Mouse (Mus musculus) ZHBTc4 (cell line): ENCODE data around the gene Zmynd12.

Experiments used
- DNase-seq: peaks from one replicate; pipeline ENCODE4 v3.0.0-alpha.2; 2011; ENCODE audit warnings: low read depth, low spot score

Zmynd12 gene

DNA sequence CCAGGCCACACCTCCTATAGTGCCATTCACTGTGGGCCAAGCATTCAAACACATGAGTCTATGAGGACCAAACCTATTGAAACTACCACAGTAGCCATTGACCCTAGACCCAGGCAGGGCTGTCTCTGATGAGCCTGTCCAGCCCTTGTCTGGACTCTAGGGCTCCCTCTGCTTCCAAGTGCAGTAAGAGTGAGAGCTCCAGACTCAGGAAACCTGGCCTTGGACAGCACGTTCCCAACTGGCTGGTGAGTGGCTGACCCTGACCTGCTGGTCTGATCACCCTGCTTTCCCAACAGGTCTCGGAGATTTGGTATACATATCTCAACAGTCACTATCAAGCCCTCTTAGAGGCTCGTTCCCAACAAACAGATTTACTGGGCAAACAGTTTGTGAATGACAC, 25.2 kb downstream of the Zmynd12 start:
- DNase-seq: no peak

- DNase-seq: no peak
Measured at GRCm38 (mm10) chr4:119450436-119450835, 27.8 kb downstream of the Zmynd12 start.

DNA sequence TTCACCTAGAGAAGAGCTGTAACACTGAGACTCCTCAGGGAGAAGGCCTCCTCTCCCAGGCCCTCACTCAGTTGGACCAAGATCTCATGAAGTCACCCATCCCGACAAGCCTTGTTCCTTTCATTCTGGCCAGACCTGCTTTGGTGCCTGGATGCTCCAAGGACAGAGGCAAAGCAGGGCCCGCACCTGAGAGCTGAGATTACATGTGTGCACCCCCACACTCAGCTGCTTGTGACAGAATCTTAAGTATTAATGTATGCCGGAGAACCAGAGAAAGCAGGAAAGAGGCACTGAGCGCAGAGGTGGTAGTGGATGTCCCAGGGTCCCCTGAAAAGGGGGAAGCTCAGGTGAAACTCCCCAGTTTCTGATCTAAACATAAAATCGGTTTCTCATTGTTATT, 30.5 kb downstream of the Zmynd12 start:
- DNase-seq: no peak

DNA sequence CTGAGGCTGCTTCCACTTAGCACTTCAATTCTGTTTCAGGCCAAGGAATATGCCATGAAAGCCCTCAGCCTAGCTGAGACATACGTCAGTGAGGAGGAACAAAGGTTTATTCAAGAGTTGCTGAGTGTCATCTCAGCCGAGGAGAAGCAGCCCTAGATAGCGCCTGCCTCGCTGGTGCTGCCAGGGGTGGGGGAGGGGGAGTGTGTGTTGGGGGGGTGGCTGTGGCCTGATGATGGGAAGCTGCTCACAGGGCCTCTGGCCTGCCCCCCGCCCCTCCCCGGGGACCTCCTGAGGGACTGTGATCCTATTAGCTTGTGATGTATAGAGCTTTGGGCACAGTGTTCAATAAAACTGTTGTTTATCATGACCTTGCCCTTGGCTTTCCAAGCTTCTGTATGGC, 30.9 kb downstream of the Zmynd12 start:
- peak; percentile 30 for DNase-seq

- peak; percentile 70 for DNase-seq
Measured at GRCm38 (mm10) chr4:119460296-119460695, 37.7 kb downstream of the Zmynd12 start.

GRCm38 (mm10) chr4:119460728-119461141, 38.1 kb downstream of the Zmynd12 start:
- no peak for DNase-seq

- DNase-seq: no peak
Measured at GRCm38 (mm10) chr4:119462457-119462856, 39.8 kb downstream of the Zmynd12 start.

- peak; percentile 55 for DNase-seq
Measured at GRCm38 (mm10) chr4:119462858-119463755, 40.5 kb downstream of the Zmynd12 start.

- no peak for DNase-seq
Measured at GRCm38 (mm10) chr4:119463756-119464419, 41.3 kb downstream of the Zmynd12 start.

- no peak for DNase-seq
Measured at GRCm38 (mm10) chr4:119465841-119466240, 43.2 kb downstream of the Zmynd12 start.

DNA sequence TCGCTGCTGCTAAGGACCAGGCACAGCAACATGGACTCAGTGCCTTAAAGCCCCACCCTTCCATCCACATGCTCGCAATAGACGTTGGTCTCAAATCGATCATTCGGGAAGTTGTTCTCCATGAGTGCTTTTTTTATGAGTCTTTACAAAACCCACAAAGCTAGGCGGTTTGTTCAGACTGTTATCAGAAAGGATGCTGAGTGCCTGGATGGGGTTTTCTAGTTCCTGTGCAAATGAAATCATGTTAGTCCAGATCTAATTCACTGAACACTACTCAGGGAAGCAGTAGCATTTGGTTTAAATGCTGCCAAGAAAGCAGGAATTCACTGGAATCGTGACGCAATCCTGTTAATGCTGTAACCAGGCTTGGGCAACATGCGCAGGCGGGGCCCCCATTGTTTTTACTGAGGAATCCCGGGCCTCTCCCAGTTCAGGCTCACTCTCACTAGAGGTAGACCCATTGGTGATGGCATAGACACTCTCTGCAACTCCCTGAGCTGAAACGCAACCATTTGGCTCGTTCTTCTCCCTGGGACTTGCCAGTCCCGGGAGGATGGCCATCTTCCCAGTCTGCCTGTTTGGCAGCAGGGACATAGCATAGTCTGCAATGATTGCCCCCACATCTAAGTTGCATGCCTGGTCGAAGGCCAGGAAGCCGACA, 45.2 kb downstream of the Zmynd12 start:
- DNase-seq: peak; percentile 46

GRCm38 (mm10) chr4:119472545-119472944, 49.9 kb downstream of the Zmynd12 start:
- DNase-seq: no peak

DNA sequence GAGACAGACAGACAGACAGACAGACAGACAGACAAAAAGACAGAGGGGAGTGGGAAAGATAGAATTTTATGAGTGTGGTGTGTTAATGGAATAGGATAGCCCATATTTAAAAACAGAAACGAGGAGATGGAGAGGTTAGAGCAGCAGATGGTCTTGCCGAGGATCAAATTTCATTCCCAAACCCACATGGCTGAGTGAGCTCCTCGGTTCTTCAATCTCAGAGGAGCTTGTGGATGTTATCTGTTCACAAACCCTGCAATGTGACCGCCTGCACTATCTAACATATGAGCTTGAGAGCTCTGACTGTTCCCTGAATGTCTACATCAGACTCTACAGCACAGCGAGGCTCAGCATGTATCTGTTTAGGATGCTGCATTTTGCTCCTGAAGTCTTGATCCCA, 50.5 kb downstream of the Zmynd12 start:
- no peak for DNase-seq

DNA sequence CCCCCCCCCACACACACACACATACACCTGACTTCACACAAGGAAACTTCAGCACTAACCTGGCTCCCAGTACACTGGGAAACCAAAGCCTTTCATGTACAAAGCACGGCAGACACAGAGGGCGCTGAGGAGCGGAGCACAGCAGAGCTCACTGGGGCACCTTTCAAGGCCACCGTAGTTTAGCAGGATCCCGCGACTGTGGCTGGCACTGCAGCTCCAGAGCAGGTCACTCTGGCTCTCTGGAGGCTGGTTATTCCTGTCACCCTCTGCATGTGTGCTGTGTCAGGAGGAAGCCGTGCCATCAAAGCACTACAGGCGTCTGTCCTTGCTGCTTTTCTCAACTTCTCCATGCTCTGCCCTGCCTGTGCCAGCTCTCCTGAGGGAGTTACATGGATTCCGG, 60.4 kb downstream of the Zmynd12 start:
- peak; percentile 65 for DNase-seq

DNA sequence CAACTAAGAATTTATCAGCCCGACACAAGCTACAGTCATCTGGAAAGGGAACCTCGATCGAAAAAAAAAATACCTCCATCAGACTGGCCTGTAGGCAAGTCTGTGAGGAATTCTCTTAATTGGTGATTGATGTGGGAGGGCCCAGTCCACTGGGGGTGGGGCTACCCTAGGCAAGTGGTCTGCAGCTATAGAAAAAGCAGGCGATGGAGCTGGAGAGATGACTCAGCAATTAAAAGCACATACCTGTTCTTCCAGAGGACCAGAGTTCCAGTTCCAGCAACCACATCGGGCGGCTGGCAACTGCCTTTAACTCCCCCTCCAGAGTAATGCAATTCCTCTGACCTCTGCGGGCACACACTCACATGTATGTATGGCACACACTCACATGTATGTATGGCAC, 62.3 kb downstream of the Zmynd12 start:
- peak; percentile 71 for DNase-seq

GRCm38 (mm10) chr4:119489666-119490065, 67.1 kb downstream of the Zmynd12 start:
- no peak for DNase-seq

- DNase-seq: peak; percentile 86
Measured at GRCm38 (mm10) chr4:119490806-119491205, 68.2 kb downstream of the Zmynd12 start.

DNA sequence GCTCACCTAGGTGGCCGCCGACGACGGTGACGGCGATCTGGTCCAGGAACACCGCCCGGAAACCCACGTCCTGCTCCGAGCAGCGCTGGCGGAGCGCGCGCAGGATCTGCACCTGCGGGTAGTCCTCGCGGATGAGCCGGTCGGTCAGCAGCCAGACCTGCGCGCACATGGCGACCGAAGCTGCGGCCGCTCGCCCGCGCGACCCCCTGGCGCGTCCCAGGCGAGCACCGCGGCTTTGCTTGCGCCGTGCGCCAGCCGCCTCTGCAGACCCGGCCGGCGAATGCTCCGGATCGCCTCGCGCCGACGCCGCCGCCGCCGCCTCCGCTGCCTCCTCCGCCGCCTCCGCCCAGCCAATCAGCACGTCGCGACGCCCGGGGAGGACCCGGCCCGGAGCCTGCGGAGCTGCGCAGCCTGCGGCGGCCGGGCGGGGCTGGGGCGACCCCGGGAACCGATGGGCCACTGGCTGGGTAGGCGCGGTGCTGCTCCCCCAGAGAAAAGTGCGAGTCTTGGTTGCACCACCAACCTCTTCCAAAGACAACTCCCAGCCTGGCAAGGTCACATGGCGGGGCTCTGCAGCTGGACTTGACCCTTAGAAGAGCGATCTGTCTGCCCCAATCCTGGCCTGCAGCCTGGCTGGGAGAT, 69.8 kb downstream of the Zmynd12 start, which contains the start of gene Rimkla:
Rimkla (minus strand) TSS at position 338 of the 642 bp plus-strand sequence.
- peak; percentile 81 for DNase-seq

DNA sequence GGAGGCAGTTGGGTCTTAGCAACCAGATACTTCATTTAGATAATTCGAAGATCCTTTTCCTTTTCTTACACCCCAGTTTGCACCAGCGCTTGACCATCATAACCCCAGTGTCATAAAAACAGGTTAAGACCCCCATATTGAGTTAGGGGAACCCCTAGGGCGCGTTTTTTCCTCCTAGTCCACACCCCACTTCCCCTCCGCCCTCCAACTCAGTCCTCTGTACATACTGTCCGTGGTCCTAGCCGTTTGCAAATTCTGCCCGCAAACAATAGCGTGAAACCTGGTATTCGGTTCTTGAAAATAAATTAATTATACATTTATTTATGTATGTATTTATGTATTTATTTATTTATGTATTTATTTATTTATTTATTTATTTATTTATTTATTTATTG, 70.3 kb downstream of the Zmynd12 start:
- DNase-seq: no peak

DNA sequence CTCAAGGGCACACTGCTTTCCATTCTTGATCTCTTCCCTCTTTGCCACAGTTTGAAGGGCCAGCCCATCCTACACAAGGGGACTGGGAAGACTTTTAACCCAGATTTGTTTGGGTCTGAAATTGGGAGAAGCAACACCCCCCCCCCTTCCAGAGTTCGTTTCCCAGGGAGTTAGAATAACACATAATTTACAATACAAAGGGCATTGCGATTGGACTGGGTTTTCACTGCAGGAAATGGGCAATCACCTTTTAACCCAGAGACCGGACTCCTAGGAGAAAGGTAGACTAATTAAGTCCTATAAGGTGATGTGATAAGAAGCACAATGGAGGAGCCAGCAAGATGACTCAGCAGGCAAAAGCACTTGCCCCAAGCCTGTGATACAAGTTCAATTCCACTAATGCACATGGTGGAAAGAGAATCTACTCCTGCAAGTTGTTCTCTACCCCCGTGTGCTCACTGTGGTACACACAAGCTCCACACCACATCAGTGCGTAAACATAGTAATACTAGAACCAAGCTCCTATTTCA, 75.8 kb downstream of the Zmynd12 start:
- DNase-seq: peak; percentile 88

DNA sequence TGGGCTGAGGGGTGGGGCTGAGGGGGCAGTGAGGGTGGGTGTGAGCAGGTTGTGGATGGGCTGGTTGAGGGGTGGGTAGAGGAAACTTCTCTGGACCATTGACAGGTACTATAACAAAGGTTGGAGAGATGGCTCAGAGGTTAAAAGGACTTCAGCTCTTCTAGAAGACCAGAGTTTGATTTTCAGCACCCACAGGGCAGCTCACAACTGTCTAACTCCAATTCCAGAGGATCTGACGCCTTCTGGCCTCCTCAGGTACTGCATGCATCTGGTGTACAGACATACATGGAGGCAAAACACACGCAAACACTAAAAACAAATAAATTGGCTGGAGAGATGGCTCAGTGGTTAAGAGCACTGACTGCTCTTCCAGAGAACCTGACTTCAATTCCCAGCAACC, 89.0 kb downstream of the Zmynd12 start:
- DNase-seq: peak; percentile 52
